In genomic region chr5:89384204-89384603, GRCm38 (mm10) we compare ENCODE assay signal across 8 mouse cellular contexts.
A peak's percentile ranks its signal among the peaks of the same experiment; 100 is the strongest.
DNase-seq lines count a peak whose midpoint lies in the region; ATAC-seq lines count a peak whose summit lies in the region.

No protein-coding gene starts in this region.

- peak; percentile 79 for ATAC-seq in forebrain, embryonic 11.5 days (replicated peaks; ENCODE audit: low FRiP score)
- peak; percentile 89 for ATAC-seq in hindbrain, embryonic 16.5 days
- ATAC-seq in inflammation-experienced regulatory T-cells, adult 6 months = no peak

- no peaks in the 10 kb centered on the region for H3K36me3 ChIP-seq in forebrain, embryonic 11.5 days (ENCODE audit: control insufficient read depth, insufficient read depth, low read length)
- no peaks in the 10 kb centered on the region for H3K36me3 ChIP-seq in forebrain, embryonic 10.5 days (replicated peaks)
- H3K36me3 ChIP-seq in hindbrain, embryonic 16.5 days (ENCODE audit: control insufficient read depth, insufficient read depth, low read length) = no peaks in the 10 kb centered on the region

- H3K27me3 ChIP-seq in forebrain, embryonic 11.5 days (ENCODE audit: control insufficient read depth, insufficient read depth, low read length) = no peaks in the 10 kb centered on the region
- H3K27me3 ChIP-seq in forebrain, embryonic 10.5 days (ENCODE audit: poor library complexity, severe bottlenecking) = no peaks in the 10 kb centered on the region
- H3K27me3 ChIP-seq in hindbrain, embryonic 16.5 days (replicated peaks; ENCODE audit: control insufficient read depth, insufficient read depth, low read length) = no peaks in the 10 kb centered on the region

- H3K9me3 ChIP-seq in forebrain, embryonic 11.5 days (ENCODE audit: control insufficient read depth, low read length) = no peaks in the 10 kb centered on the region
- H3K9me3 ChIP-seq in forebrain, embryonic 10.5 days = no peaks in the 10 kb centered on the region
- no peaks in the 10 kb centered on the region for H3K9me3 ChIP-seq in hindbrain, embryonic 16.5 days (ENCODE audit: control insufficient read depth, low read length)

- H3K4me1 ChIP-seq in forebrain, embryonic 11.5 days (replicated peaks; ENCODE audit: control insufficient read depth, insufficient read depth, low read length) = no peaks in the 10 kb centered on the region
- H3K4me1 ChIP-seq in forebrain, embryonic 10.5 days = no peaks in the 10 kb centered on the region
- H3K4me1 ChIP-seq in hindbrain, embryonic 16.5 days (ENCODE audit: control insufficient read depth, insufficient read depth, low read depth, low read length) = no peaks in the 10 kb centered on the region

- no peak overlapping the region for H3K4me3 ChIP-seq in forebrain, embryonic 11.5 days (ENCODE audit: low read depth, low read length)
- no peak overlapping the region for H3K4me3 ChIP-seq in forebrain, embryonic 10.5 days
- no peak overlapping the region for H3K4me3 ChIP-seq in hindbrain, embryonic 16.5 days (ENCODE audit: low read length)

- no peak overlapping the region for H3K27ac ChIP-seq in forebrain, embryonic 11.5 days (ENCODE audit: low read depth, low read length)
- H3K27ac ChIP-seq in forebrain, embryonic 10.5 days = no peak overlapping the region
- no peak overlapping the region for H3K27ac ChIP-seq in hindbrain, embryonic 16.5 days (ENCODE audit: low read depth, low read length)

- H3K4me2 ChIP-seq in forebrain, embryonic 11.5 days (ENCODE audit: low read depth, low read length, severe bottlenecking) = no peak overlapping the region
- no peak overlapping the region for H3K4me2 ChIP-seq in hindbrain, embryonic 16.5 days (ENCODE audit: low read length)

- DNase-seq in forebrain, embryonic 11.5 days (ENCODE audit: low spot score) = no peak
- no peak for DNase-seq in forebrain, embryonic 10.5 days (ENCODE audit: extremely low spot score, low spot score)
- peak; percentile 64 for DNase-seq in 3T3-L1 (ENCODE audit: low read depth, low spot score)
- DNase-seq in cerebellum, adult 9-10 months = peak; percentile 70
- peak; percentile 47 for DNase-seq in mesoderm, embryonic 11.5 days (ENCODE audit: low read depth, low spot score)
- DNase-seq in urinary bladder, postnatal 10 days (ENCODE audit: low spot score) = no peak

- WGBS in forebrain, embryonic 11.5 days = 47% methylated on average over 5 of the region's 5 CpGs
- 54% methylated on average over 5 of the region's 5 CpGs for WGBS in forebrain, embryonic 10.5 days
- 42% methylated on average over 5 of the region's 5 CpGs for WGBS in hindbrain, embryonic 16.5 days

- no peak overlapping the region for H3K9ac ChIP-seq in forebrain, embryonic 11.5 days (ENCODE audit: low read length)
- H3K9ac ChIP-seq in hindbrain, embryonic 16.5 days (ENCODE audit: low read depth, low read length) = no peak overlapping the region

Comparison
In these comparisons a context has a peak if more than half of its experiments do, and no peak if none do; other contexts are left out.
1. DNase-seq: peak in 3T3-L1 (single experiment), cerebellum, adult 9-10 months (single experiment) and mesoderm, embryonic 11.5 days (single experiment); none in forebrain, embryonic 11.5 days (single experiment), forebrain, embryonic 10.5 days (single experiment) and urinary bladder, postnatal 10 days (single experiment).